Mouse (Mus musculus): ENCODE results near the gene Ldlrad2. TPM values are rescaled to one million over a fixed set of nuclear protein-coding genes. Genes with fewer than 3 reads are reported as not detected.

Gene Ldlrad2
- polyA plus RNA-seq, 1 experiment from 2014 or later = not detected

GRCm38 (mm10) chr4:137540356-137540755 lies 34.0 kb downstream of the Ldlrad2 start:
- H3K4me1 ChIP-seq = no peaks in the 10 kb centered on the region
- no peak overlapping the region for H3K27ac ChIP-seq (replicated peaks)
- no peak overlapping the region for H3K4me3 ChIP-seq
- 75% methylated on average over 14 of the region's 14 CpGs for WGBS
- DNase-seq (ENCODE audit: low spot score) = no peak
- peaks cover 93% of the 10 kb centered on the region for H3K36me3 ChIP-seq
- H3K9me3 ChIP-seq (replicated peaks) = no peaks in the 10 kb centered on the region
- H3K27me3 ChIP-seq (ENCODE audit: low read depth, poor library complexity, severe bottlenecking) = no peaks in the 10 kb centered on the region

- H3K27ac ChIP-seq (replicated peaks) = no peak overlapping the region
- H3K4me3 ChIP-seq = no peak overlapping the region
- H3K36me3 ChIP-seq = peaks cover 72% of the 10 kb centered on the region
- no peaks in the 10 kb centered on the region for H3K9me3 ChIP-seq (replicated peaks)
- DNase-seq (ENCODE audit: low spot score) = no peak
- H3K27me3 ChIP-seq (ENCODE audit: low read depth, poor library complexity, severe bottlenecking) = no peaks in the 10 kb centered on the region
- 91% methylated on average over 6 of the region's 6 CpGs for WGBS
- H3K4me1 ChIP-seq = no peaks in the 10 kb centered on the region
Measured at GRCm38 (mm10) chr4:137527872-137528271, 46.5 kb downstream of the Ldlrad2 start.

GRCm38 (mm10) chr4:137527368-137527767 lies 47.0 kb downstream of the Ldlrad2 start:
- no peak overlapping the region for H3K27ac ChIP-seq (replicated peaks)
- no peak for DNase-seq (ENCODE audit: low spot score)
- H3K36me3 ChIP-seq = peaks cover 75% of the 10 kb centered on the region
- no peaks in the 10 kb centered on the region for H3K9me3 ChIP-seq (replicated peaks)
- no peak overlapping the region for H3K4me3 ChIP-seq
- H3K27me3 ChIP-seq (ENCODE audit: low read depth, poor library complexity, severe bottlenecking) = no peaks in the 10 kb centered on the region
- H3K4me1 ChIP-seq = no peaks in the 10 kb centered on the region
- WGBS = 85% methylated on average over 4 of the region's 4 CpGs

GRCm38 (mm10) chr4:137525426-137525825 lies 48.9 kb downstream of the Ldlrad2 start:
- Histone ChIP-seq H3K27me3 (ENCODE audit: low read depth, poor library complexity, severe bottlenecking) (no peaks in the 10 kb centered on the region), H3K36me3 (peaks cover 84% of the 10 kb centered on the region), H3K27ac (replicated peaks) (no peak overlapping the region), H3K4me1 (no peaks in the 10 kb centered on the region; the same call in 1 of the 2 replicates), H3K9me3 (replicated peaks) (no peaks in the 10 kb centered on the region), H3K4me3 (no peak overlapping the region)
- no peak for DNase-seq (ENCODE audit: low spot score)
- WGBS = 98% methylated on average over 1 of the region's 1 CpGs

Small RNA genes lying within 50 kb of the gene (microRNA-seq; reads per million reads assigned to microRNA genes)
- 3.9 reads per million, percentile 8 among the genes with 10 or more reads in this experiment for gene Mir7018

Other genes with a start within 250 kb of the Ldlrad2 start
- 605 and 627 TPM in 2 replicates for gene Cdc42, start 216.8 kb downstream of the Ldlrad2 start, polyA plus RNA-seq (2016; fragmentation: Nextera tagmentation; extraction: Ambion mirVana)
- gene Cela3a, start 164.8 kb downstream of the Ldlrad2 start, polyA plus RNA-seq (2016; fragmentation: Nextera tagmentation; extraction: Ambion mirVana) = not detected in 2 replicates
- gene Cela3b, start 144.0 kb downstream of the Ldlrad2 start, polyA plus RNA-seq (2016; fragmentation: Nextera tagmentation; extraction: Ambion mirVana) = not detected in 2 replicates
- gene 1700013G24Rik, start 121.3 kb downstream of the Ldlrad2 start, polyA plus RNA-seq (2016; fragmentation: Nextera tagmentation; extraction: Ambion mirVana) = not detected in 2 replicates
- 11.6 and 15.3 TPM in 2 replicates for gene Hspg2, start 105.8 kb downstream of the Ldlrad2 start, polyA plus RNA-seq (2016; fragmentation: Nextera tagmentation; extraction: Ambion mirVana)
- 72.4 and 72.9 TPM in 2 replicates for gene Usp48, start 19.2 kb upstream of the Ldlrad2 start, polyA plus RNA-seq (2016; fragmentation: Nextera tagmentation; extraction: Ambion mirVana)
- 4.5 and 6.0 TPM in 2 replicates for gene Rap1gap, start 90.2 kb upstream of the Ldlrad2 start, polyA plus RNA-seq (2016; fragmentation: Nextera tagmentation; extraction: Ambion mirVana)
- 34.2 and 38.6 TPM in 2 replicates for gene Alpl, start 221.8 kb upstream of the Ldlrad2 start, polyA plus RNA-seq (2016; fragmentation: Nextera tagmentation; extraction: Ambion mirVana)

Data from midbrain, embryonic 10.5 days (tissue).